Mouse (Mus musculus): ENCODE results near the gene Dmrtc2. TPM values are rescaled to one million over a fixed set of nuclear protein-coding genes. Genes with fewer than 3 reads are reported as not detected.
"Not testable (repeated sequence)": the region's sequence is repeated elsewhere in the genome, so short reads cannot be mapped to it uniquely, and the experiment has no call there.

The Dmrtc2 gene
- polyA plus RNA-seq, 1 experiment from 2014 or later, result not detected

DNA sequence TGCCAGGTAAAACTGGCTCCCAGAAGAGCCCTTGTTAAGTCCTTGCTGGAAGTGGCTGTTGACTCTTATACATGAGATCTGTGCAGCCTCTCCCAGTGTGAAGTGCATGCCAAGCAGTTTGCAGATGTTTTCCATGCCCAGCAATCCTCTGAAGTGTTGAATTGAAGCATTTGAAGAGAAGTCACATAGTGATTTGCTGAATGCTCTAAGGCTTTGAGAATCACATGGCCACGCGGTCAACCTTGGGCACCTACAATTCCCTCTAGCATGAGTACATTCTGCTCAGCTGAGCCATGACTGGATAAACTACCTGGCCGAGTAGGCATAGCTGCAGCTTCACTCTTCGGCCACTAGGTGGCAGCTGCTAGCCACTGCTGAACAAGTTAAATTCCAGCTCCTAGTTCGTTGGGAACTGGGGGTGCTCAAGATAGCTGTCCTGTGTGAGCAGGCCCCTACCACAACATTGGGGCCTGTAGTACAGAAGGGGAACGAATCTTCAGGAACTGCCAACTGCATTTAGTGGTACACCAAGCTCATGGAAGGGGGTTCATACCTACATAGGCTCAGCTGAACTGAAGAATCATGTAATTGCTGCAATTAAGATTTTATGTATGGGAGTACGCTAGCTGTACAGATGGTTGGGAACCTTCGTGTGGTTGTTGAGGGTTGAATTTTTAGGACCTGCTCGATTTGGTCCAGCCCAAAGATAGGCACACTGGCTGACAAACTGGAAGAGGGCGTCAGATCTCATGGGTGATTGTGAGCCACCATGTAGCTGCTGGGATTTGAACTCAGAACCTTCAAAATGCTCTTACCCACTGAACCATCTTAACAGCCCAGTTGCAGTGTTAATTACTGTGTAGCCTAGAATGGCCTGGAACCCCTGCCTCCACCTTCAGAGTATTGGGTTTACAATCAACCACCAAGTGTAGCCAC, 20.7 kb downstream of the Dmrtc2 start:
- Histone ChIP-seq H3K4me2 (ENCODE audit: low read depth, low read length) (no peak overlapping the region), H3K4me1 (ENCODE audit: control insufficient read depth, insufficient read depth, low read length) (peaks cover 13% of the 10 kb centered on the region), H3K36me3 (ENCODE audit: control insufficient read depth, insufficient read depth, low read length) (peaks cover 61% of the 10 kb centered on the region), H3K27ac (replicated peaks; ENCODE audit: low read depth, low read length) (no peak overlapping the region), H3K9ac (ENCODE audit: low read depth, low read length) (no peak overlapping the region), H3K27me3 (replicated peaks; ENCODE audit: control insufficient read depth, insufficient read depth, low read length) (no peaks in the 10 kb centered on the region), H3K9me3 (ENCODE audit: control insufficient read depth, low read length) (no peaks in the 10 kb centered on the region), H3K4me3 (ENCODE audit: low read depth, low read length) (no peak overlapping the region)
- peak; percentile 89 for DNase-seq (ENCODE audit: low spot score)
- 33% methylated on average over 10 of the region's 10 CpGs for WGBS
- ATAC-seq (ENCODE audit: low read depth), result peak; percentile 58

- no peak overlapping the region for H3K4me2 ChIP-seq (ENCODE audit: low read depth, low read length)
- no peaks in the 10 kb centered on the region for H3K27me3 ChIP-seq (replicated peaks; ENCODE audit: control insufficient read depth, insufficient read depth, low read length)
- H3K36me3 ChIP-seq (ENCODE audit: control insufficient read depth, insufficient read depth, low read length), result peaks cover 51% of the 10 kb centered on the region
- H3K27ac ChIP-seq (replicated peaks; ENCODE audit: low read depth, low read length), result no peak overlapping the region
- no peak for DNase-seq (ENCODE audit: low spot score)
- peaks cover 3% of the 10 kb centered on the region; the same call in 1 of the 2 replicates for H3K4me1 ChIP-seq (ENCODE audit: control insufficient read depth, insufficient read depth, low read length)
- WGBS, result 63% methylated on average over 3 of the region's 3 CpGs
- H3K9me3 ChIP-seq (ENCODE audit: control insufficient read depth, low read length), result no peaks in the 10 kb centered on the region
- H3K4me3 ChIP-seq (ENCODE audit: low read depth, low read length), result no peak overlapping the region
- ATAC-seq (ENCODE audit: low read depth), result no peak
- H3K9ac ChIP-seq (ENCODE audit: low read depth, low read length), result no peak overlapping the region
Observed at GRCm38 (mm10) chr7:24891241-24892124, 21.6 kb downstream of the Dmrtc2 start.

- Histone ChIP-seq H3K9me3 (ENCODE audit: control insufficient read depth, low read length) (no peaks in the 10 kb centered on the region), H3K27ac (replicated peaks; ENCODE audit: low read depth, low read length) (no peak overlapping the region), H3K4me2 (ENCODE audit: low read depth, low read length) (no peak overlapping the region), H3K4me3 (ENCODE audit: low read depth, low read length) (no peak overlapping the region), H3K36me3 (ENCODE audit: control insufficient read depth, insufficient read depth, low read length) (peaks cover 44% of the 10 kb centered on the region), H3K4me1 (ENCODE audit: control insufficient read depth, insufficient read depth, low read length) (no peaks in the 10 kb centered on the region), H3K9ac (ENCODE audit: low read depth, low read length) (no peak overlapping the region), H3K27me3 (replicated peaks; ENCODE audit: control insufficient read depth, insufficient read depth, low read length) (no peaks in the 10 kb centered on the region)
- DNase-seq (ENCODE audit: low spot score) (no peak), ATAC-seq (ENCODE audit: low read depth) (no peak)
- WGBS, result 73% methylated on average over 2 of the region's 2 CpGs
Observed at GRCm38 (mm10) chr7:24892125-24892583, 22.3 kb downstream of the Dmrtc2 start.

DNA sequence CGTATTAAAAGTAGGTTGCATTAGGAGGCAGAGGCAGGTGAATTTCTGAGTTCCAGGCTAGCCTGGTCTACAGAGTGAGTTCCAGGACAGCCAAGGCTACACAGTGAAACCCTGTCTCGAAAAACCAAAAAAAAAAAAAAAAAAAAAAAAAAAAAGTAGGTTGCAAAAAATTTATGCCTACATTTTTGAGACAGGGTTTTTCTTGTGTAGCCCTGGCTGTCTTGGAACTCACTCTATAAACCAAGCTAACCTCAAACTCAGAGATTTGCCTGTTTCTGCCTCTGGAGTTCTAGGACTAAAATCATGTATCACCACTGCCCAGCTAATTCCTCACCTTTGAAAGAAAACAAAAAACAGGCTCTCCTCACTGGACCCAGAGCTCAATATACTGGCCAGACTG, 25.9 kb downstream of the Dmrtc2 start:
- not testable (repeated sequence) for H3K27ac ChIP-seq (replicated peaks; ENCODE audit: low read depth, low read length); H3K27me3 ChIP-seq (replicated peaks; ENCODE audit: control insufficient read depth, insufficient read depth, low read length)

GRCm38 (mm10) chr7:24896269-24896668, 26.4 kb downstream of the Dmrtc2 start:
- Histone ChIP-seq H3K4me3 (ENCODE audit: low read depth, low read length) (no peak overlapping the region), H3K4me2 (ENCODE audit: low read depth, low read length) (no peak overlapping the region), H3K27me3 (replicated peaks; ENCODE audit: control insufficient read depth, insufficient read depth, low read length) (no peaks in the 10 kb centered on the region), H3K27ac (replicated peaks; ENCODE audit: low read depth, low read length) (no peak overlapping the region), H3K9ac (ENCODE audit: low read depth, low read length) (no peak overlapping the region), H3K9me3 (ENCODE audit: control insufficient read depth, low read length) (no peaks in the 10 kb centered on the region), H3K36me3 (ENCODE audit: control insufficient read depth, insufficient read depth, low read length) (peaks cover 3% of the 10 kb centered on the region), H3K4me1 (ENCODE audit: control insufficient read depth, insufficient read depth, low read length) (no peaks in the 10 kb centered on the region)
- DNase-seq (ENCODE audit: low spot score), result no peak
- 86% methylated on average over 8 of the region's 8 CpGs for WGBS
- ATAC-seq (ENCODE audit: low read depth), result no peak

More for the DNA sequence above, 25.9 kb downstream of the Dmrtc2 start:
- 92% methylated on average over 2 of the region's 2 CpGs for WGBS
- DNase-seq (ENCODE audit: low spot score); H3K36me3 ChIP-seq (ENCODE audit: control insufficient read depth, insufficient read depth, low read length); H3K9me3 ChIP-seq (ENCODE audit: control insufficient read depth, low read length); H3K9ac ChIP-seq (ENCODE audit: low read depth, low read length); ATAC-seq (ENCODE audit: low read depth); H3K4me1 ChIP-seq (ENCODE audit: control insufficient read depth, insufficient read depth, low read length); H3K4me2 ChIP-seq (ENCODE audit: low read depth, low read length); H3K4me3 ChIP-seq (ENCODE audit: low read depth, low read length): not testable (repeated sequence)

GRCm38 (mm10) chr7:24897224-24897623, 27.4 kb downstream of the Dmrtc2 start, which contains the start of gene Cd79a:
Gene Cd79a, plus strand, starts transcription at chr7:24897381.
- DNase-seq (ENCODE audit: low spot score) (no peak), ATAC-seq (ENCODE audit: low read depth) (no peak)
- H3K4me1 ChIP-seq (ENCODE audit: control insufficient read depth, insufficient read depth, low read length), result peaks cover 4% of the 10 kb centered on the region; the same call in 1 of the 2 replicates
- H3K27ac ChIP-seq (replicated peaks; ENCODE audit: low read depth, low read length), result no peak within 1 kb of the TSS
- no peaks in the 10 kb centered on the region for H3K36me3 ChIP-seq (ENCODE audit: control insufficient read depth, insufficient read depth, low read length)
- WGBS, result 47% methylated on average over 11 of the region's 12 CpGs
- no peaks in the 10 kb centered on the region for H3K9me3 ChIP-seq (ENCODE audit: control insufficient read depth, low read length)
- H3K27me3 ChIP-seq (replicated peaks; ENCODE audit: control insufficient read depth, insufficient read depth, low read length), result no peaks in the 10 kb centered on the region
- no peak within 1 kb of the TSS for H3K4me2 ChIP-seq (ENCODE audit: low read depth, low read length)
- no peak within 1 kb of the TSS for H3K4me3 ChIP-seq (ENCODE audit: low read depth, low read length)
- H3K9ac ChIP-seq (ENCODE audit: low read depth, low read length), result no peak within 1 kb of the TSS

GRCm38 (mm10) chr7:24897959-24898358, 28.1 kb downstream of the Dmrtc2 start:
- Histone ChIP-seq H3K4me1 (ENCODE audit: control insufficient read depth, insufficient read depth, low read length) (peaks cover 7% of the 10 kb centered on the region; the same call in 1 of the 2 replicates), H3K9ac (ENCODE audit: low read depth, low read length) (no peak overlapping the region), H3K9me3 (ENCODE audit: control insufficient read depth, low read length) (no peaks in the 10 kb centered on the region), H3K4me2 (ENCODE audit: low read depth, low read length) (no peak overlapping the region), H3K36me3 (ENCODE audit: control insufficient read depth, insufficient read depth, low read length) (no peaks in the 10 kb centered on the region), H3K27ac (replicated peaks; ENCODE audit: low read depth, low read length) (no peak overlapping the region), H3K4me3 (ENCODE audit: low read depth, low read length) (no peak overlapping the region), H3K27me3 (replicated peaks; ENCODE audit: control insufficient read depth, insufficient read depth, low read length) (no peaks in the 10 kb centered on the region)
- WGBS, result 80% methylated on average over 5 of the region's 5 CpGs
- no peak for DNase-seq (ENCODE audit: low spot score)
- no peak for ATAC-seq (ENCODE audit: low read depth)

DNA sequence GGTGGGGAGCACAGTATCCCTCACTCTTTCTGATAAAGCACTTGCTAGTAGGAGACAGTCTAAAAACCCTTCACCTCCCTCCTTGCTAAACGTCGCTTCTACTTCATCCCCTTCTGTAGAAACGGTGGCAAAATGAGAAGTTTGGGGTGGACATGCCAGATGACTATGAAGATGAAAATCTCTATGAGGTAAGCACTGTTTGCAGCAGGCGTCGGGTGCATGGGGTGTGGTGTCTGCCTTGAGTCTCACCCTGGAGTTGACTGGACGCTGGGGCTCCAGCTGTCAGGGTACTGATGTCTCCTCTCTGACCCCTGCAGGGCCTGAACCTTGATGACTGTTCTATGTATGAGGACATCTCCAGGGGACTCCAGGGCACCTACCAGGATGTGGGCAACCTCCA, 31.3 kb downstream of the Dmrtc2 start:
- no peaks in the 10 kb centered on the region; the same call in 1 of the 2 replicates for H3K36me3 ChIP-seq (ENCODE audit: control insufficient read depth, insufficient read depth, low read length)
- no peak overlapping the region for H3K4me2 ChIP-seq (ENCODE audit: low read depth, low read length)
- no peak overlapping the region for H3K27ac ChIP-seq (replicated peaks; ENCODE audit: low read depth, low read length)
- no peak for DNase-seq (ENCODE audit: low spot score)
- H3K9me3 ChIP-seq (ENCODE audit: control insufficient read depth, low read length), result no peaks in the 10 kb centered on the region
- H3K9ac ChIP-seq (ENCODE audit: low read depth, low read length), result no peak overlapping the region
- 71% methylated on average over 6 of the region's 6 CpGs for WGBS
- no peaks in the 10 kb centered on the region for H3K27me3 ChIP-seq (replicated peaks; ENCODE audit: control insufficient read depth, insufficient read depth, low read length)
- H3K4me3 ChIP-seq (ENCODE audit: low read depth, low read length), result no peak overlapping the region
- peaks cover 15% of the 10 kb centered on the region for H3K4me1 ChIP-seq (ENCODE audit: control insufficient read depth, insufficient read depth, low read length)
- no peak for ATAC-seq (ENCODE audit: low read depth)

Data from embryonic facial prominence, embryonic 14.5 days (tissue).